In genomic region chr4:102862751-102863710, GRCm38 (mm10) we compare ENCODE assay signal across 23 mouse cellular contexts.
A peak's percentile ranks its signal among the peaks of the same experiment; 100 is the strongest.
DNase-seq lines count a peak whose midpoint lies in the region; ATAC-seq and TF ChIP-seq lines count a peak whose summit lies in the region.
"Had no signal": no experiment of that assay in that cellular context is flagged by ENCODE, and none has a peak within 500 bp of the region (broad histone marks: within the 10 kb centered on the region; RNA-seq: fewer than 3 reads in every experiment).

No protein-coding gene starts in this region.

- WGBS in forebrain, postnatal 0 days = 78% methylated on average over 15 of the region's 15 CpGs
- 83% methylated on average over 15 of the region's 15 CpGs for WGBS in forebrain, embryonic 10.5 days
- 55% methylated on average over 15 of the region's 15 CpGs for WGBS in liver, embryonic 16.5 days (ENCODE audit: insufficient replicate concordance)
- WGBS in lung, postnatal 0 days = 67% methylated on average over 15 of the region's 15 CpGs

- H3K9me3 ChIP-seq in forebrain, postnatal 0 days (ENCODE audit: low read length) = no peaks in the 10 kb centered on the region
- H3K9me3 ChIP-seq in forebrain, embryonic 10.5 days = no peaks in the 10 kb centered on the region
- H3K9me3 ChIP-seq in liver, embryonic 16.5 days (replicated peaks; ENCODE audit: control insufficient read depth, low read length) = no peaks in the 10 kb centered on the region
- no peaks in the 10 kb centered on the region for H3K9me3 ChIP-seq in lung, postnatal 0 days (ENCODE audit: low read length)
- H3K9me3 ChIP-seq: limb, embryonic 15.5 days; midbrain, embryonic 13.5 days; neural tube, embryonic 13.5 days had no signal

- DNase-seq in forebrain, postnatal 0 days = no peak
- DNase-seq in forebrain, embryonic 10.5 days (ENCODE audit: extremely low spot score, low spot score) = no peak
- DNase-seq in layer of hippocampus, adult 2 months (ENCODE audit: low spot score in 2 of 2) = no peak
- no peak for DNase-seq in layer of hippocampus, adult 9-11 months
- DNase-seq in lung, postnatal 0 days (ENCODE audit: low spot score) = no peak
- no peak for DNase-seq in spleen, adult 18-20 months
- DNase-seq: adrenal gland, postnatal 25 days; cerebellum, adult 8-10 months; cerebellum, postnatal 36 days; gastrocnemius, postnatal 10 days; heart, adult 2 months; kidney, adult 18-20 months; left cerebral cortex, postnatal 4 days; lung, postnatal 14 days; thymus, adult 18-20 months; thymus, postnatal 4 days had no signal

- no peak for TF ChIP-seq CTCF in forebrain, postnatal 0 days (IDR thresholded peaks at IDR 0.05; ENCODE audit: low read depth)
- TF ChIP-seq CTCF in layer of hippocampus, adult 2 months (conservative IDR thresholded peaks at IDR 0.05) = no peak
- no peak for TF ChIP-seq CTCF in lung, postnatal 0 days (IDR thresholded peaks at IDR 0.05)

- no peak overlapping the region for H3K4me2 ChIP-seq in forebrain, postnatal 0 days (ENCODE audit: low read depth)
- H3K4me2 ChIP-seq in liver, embryonic 16.5 days (ENCODE audit: low read depth, low read length) = 0 out of 2 replicates have a peak overlapping the region, but pooled peaks have one; percentile 9
- H3K4me2 ChIP-seq in lung, postnatal 0 days (replicated peaks; ENCODE audit: low read depth, low read length) = no peak overlapping the region
- H3K4me2 ChIP-seq: limb, embryonic 15.5 days; midbrain, embryonic 13.5 days; neural tube, embryonic 13.5 days had no signal

- no peaks in the 10 kb centered on the region for H3K27me3 ChIP-seq in forebrain, postnatal 0 days (ENCODE audit: insufficient read depth, low read length)
- no peaks in the 10 kb centered on the region for H3K27me3 ChIP-seq in forebrain, embryonic 10.5 days (ENCODE audit: poor library complexity, severe bottlenecking)
- H3K27me3 ChIP-seq in liver, embryonic 16.5 days (ENCODE audit: control insufficient read depth, insufficient read depth, low read depth, low read length) = no peaks in the 10 kb centered on the region
- H3K27me3 ChIP-seq in lung, postnatal 0 days (replicated peaks; ENCODE audit: insufficient read depth, low read length) = no peaks in the 10 kb centered on the region
- H3K27me3 ChIP-seq: limb, embryonic 15.5 days; midbrain, embryonic 13.5 days; neural tube, embryonic 13.5 days had no signal

- no peak overlapping the region for H3K27ac ChIP-seq in forebrain, postnatal 0 days (ENCODE audit: low read depth, low read length)
- H3K27ac ChIP-seq in forebrain, embryonic 10.5 days = no peak overlapping the region
- 0 out of 2 replicates have a peak overlapping the region, but pooled peaks have one; percentile 32 for H3K27ac ChIP-seq in layer of hippocampus, adult 2 months
- H3K27ac ChIP-seq in liver, embryonic 16.5 days (ENCODE audit: low read length) = peak overlapping the region; percentile 74
- H3K27ac ChIP-seq in lung, postnatal 0 days (ENCODE audit: low read length) = no peak overlapping the region
- H3K27ac ChIP-seq: heart, adult 2 months; limb, embryonic 15.5 days; midbrain, embryonic 13.5 days; neural tube, embryonic 13.5 days had no signal

- no peaks in the 10 kb centered on the region for H3K4me1 ChIP-seq in forebrain, postnatal 0 days (ENCODE audit: insufficient read depth)
- peaks cover 7% of the 10 kb centered on the region for H3K4me1 ChIP-seq in forebrain, embryonic 10.5 days
- H3K4me1 ChIP-seq in liver, embryonic 16.5 days (ENCODE audit: control insufficient read depth, low read depth, low read length) = peaks cover 4% of the 10 kb centered on the region
- no peaks in the 10 kb centered on the region for H3K4me1 ChIP-seq in lung, postnatal 0 days (ENCODE audit: insufficient read depth, low read depth, low read length)
- H3K4me1 ChIP-seq: limb, embryonic 15.5 days had no signal

- no peak overlapping the region for H3K4me3 ChIP-seq in forebrain, postnatal 0 days (ENCODE audit: low read depth, low read length)
- H3K4me3 ChIP-seq in forebrain, embryonic 10.5 days = no peak overlapping the region
- no peak overlapping the region for H3K4me3 ChIP-seq in layer of hippocampus, adult 2 months
- H3K4me3 ChIP-seq in liver, embryonic 16.5 days (ENCODE audit: low read depth, low read length) = no peak overlapping the region
- no peak overlapping the region for H3K4me3 ChIP-seq in lung, postnatal 0 days (ENCODE audit: low read depth, low read length)
- H3K4me3 ChIP-seq: heart, adult 2 months; limb, embryonic 15.5 days; midbrain, embryonic 13.5 days; neural tube, embryonic 13.5 days had no signal

- peaks cover 5% of the 10 kb centered on the region; the same call in 1 of the 2 replicates for H3K36me3 ChIP-seq in forebrain, postnatal 0 days (ENCODE audit: insufficient read depth)
- no peaks in the 10 kb centered on the region for H3K36me3 ChIP-seq in forebrain, embryonic 10.5 days (replicated peaks)
- no peaks in the 10 kb centered on the region for H3K36me3 ChIP-seq in liver, embryonic 16.5 days (ENCODE audit: control insufficient read depth, insufficient read depth)
- H3K36me3 ChIP-seq in lung, postnatal 0 days (ENCODE audit: insufficient read depth, low read length) = no peaks in the 10 kb centered on the region
- H3K36me3 ChIP-seq: limb, embryonic 15.5 days; midbrain, embryonic 13.5 days had no signal

- 0 out of 2 replicates have a peak, but pooled peaks have one; percentile 16 for ATAC-seq in forebrain, postnatal 0 days
- 0 out of 2 replicates have a peak, but pooled peaks have one; percentile 10 for ATAC-seq in granulocyte monocyte progenitor cell, adult 5-6 weeks (replicated peaks; ENCODE audit: poor library complexity, severe bottlenecking)
- peak; percentile 83 for ATAC-seq in liver, embryonic 16.5 days (ENCODE audit: low read depth)
- ATAC-seq in lung, postnatal 0 days = no peak
- ATAC-seq: forebrain, embryonic 14.5 days; inflammation-experienced regulatory T-cells, adult 6 months; midbrain, embryonic 13.5 days had no signal

- no peak for TF ChIP-seq EP300 in lung, postnatal 0 days (IDR thresholded peaks at IDR 0.05)

- H3K9ac ChIP-seq in forebrain, postnatal 0 days = no peak overlapping the region
- H3K9ac ChIP-seq in liver, embryonic 16.5 days (ENCODE audit: low read depth, low read length) = no peak overlapping the region
- no peak overlapping the region for H3K9ac ChIP-seq in lung, postnatal 0 days (replicated peaks; ENCODE audit: low read depth)
- H3K9ac ChIP-seq: limb, embryonic 15.5 days; midbrain, embryonic 13.5 days; neural tube, embryonic 13.5 days had no signal

Comparison
In these comparisons a context has a peak if more than half of its experiments do, and no peak if none do; other contexts are left out.
1. H3K27ac ChIP-seq: peak in layer of hippocampus, adult 2 months (single experiment) and liver, embryonic 16.5 days (single experiment); none in forebrain, postnatal 0 days (single experiment), forebrain, embryonic 10.5 days (single experiment) and lung, postnatal 0 days (single experiment).